Mouse (Mus musculus): Measurements from ENCODE around the gene Gm10295. TPM values are rescaled to one million over a fixed set of nuclear protein-coding genes. Genes with fewer than 3 reads are reported as not detected.

Gene Gm10295
- polyA plus RNA-seq (2014; fragmentation: Illumina TruSeq; extraction: RNeasy Lipid Tissue Mini Kit (QIAGEN cat#74804)) = not detected

GRCm38 (mm10) chr7:71351364-71351763, at the start of gene Gm10295:
Gene Gm10295 (minus strand): TSS chr7:71351485.

All from ovary, adult 10 weeks (tissue).